Mouse (Mus musculus) embryonic fibroblast, embryonic 13.5 days (primary cell): Measurements from ENCODE around the gene 1700024P04Rik. TPM values are rescaled to one million over a fixed set of nuclear protein-coding genes. Genes with fewer than 3 reads are reported as not detected.

Source experiments
- H3K27ac ChIP-seq: 2 replicates; pipeline ENCODE4 v1.5.1; 2012; ENCODE audit warnings: low read length, control low read depth, inconsistent platforms; ENCODE audit not compliant: insufficient read depth
- H3K4me1 ChIP-seq: 2 replicates; pipeline ENCODE4 v1.6.1; 2011; ENCODE audit warnings: low read length; ENCODE audit not compliant: control insufficient read depth, insufficient read depth
- H3K4me3 ChIP-seq: 2 replicates; pipeline ENCODE4 v1.5.1; 2011; ENCODE audit warnings: mild to moderate bottlenecking, control low read depth, low read length; ENCODE audit not compliant: insufficient read depth
- CTCF ChIP-seq: IDR thresholded peaks from 2 replicates; pipeline ENCODE4 v1.5.1; 2011; ENCODE audit warnings: mild to moderate bottlenecking, control low read depth, low read length, moderate library complexity, borderline replicate concordance; ENCODE audit not compliant: insufficient read depth
- POLR2A ChIP-seq: IDR thresholded peaks from 2 replicates; pipeline ENCODE4 v1.6.1; 2011; ENCODE audit warnings: low read depth, mild to moderate bottlenecking, control low read depth, low read length, moderate library complexity
- polyA plus RNA-seq: library from polyadenylated mRNA; stranded (reverse); fragments of >200 nt; gene quantifications from 2 replicates; pipeline ENCODE4 v1.2.4, GENCODE M21; 2011; ENCODE audit warnings: low read depth; ENCODE audit not compliant: missing spikeins, insufficient read length

1700024P04Rik gene
- not detected in 2 replicates for polyA plus RNA-seq

GRCm38 (mm10) chr13:98984465-98984864 lies at the start of gene 1700024P04Rik:
1700024P04Rik (minus strand) TSS chr13:98984565.
- Histone ChIP-seq H3K4me3 (no peak within 1 kb of the TSS), H3K27ac (no peak within 1 kb of the TSS), H3K4me1 (no peaks in the 10 kb centered on the region)
- no peak for TF ChIP-seq POLR2A
- no peak for TF ChIP-seq CTCF

GRCm38 (mm10) chr13:99031223-99032216 lies 47.2 kb upstream of the 1700024P04Rik start:
- H3K4me3 ChIP-seq: no peak overlapping the region
- H3K4me1 ChIP-seq: no peaks in the 10 kb centered on the region; the same call in 1 of the 2 replicates
- H3K27ac ChIP-seq: no peak overlapping the region
- TF ChIP-seq POLR2A: no peak
- no peak for TF ChIP-seq CTCF

- no peak overlapping the region for H3K4me3 ChIP-seq
- no peak overlapping the region for H3K27ac ChIP-seq
- no peaks in the 10 kb centered on the region; the same call in 1 of the 2 replicates for H3K4me1 ChIP-seq
- no peak for TF ChIP-seq CTCF
- TF ChIP-seq POLR2A: no peak
Measured at GRCm38 (mm10) chr13:99030579-99031200, 46.3 kb upstream of the 1700024P04Rik start.

DNA sequence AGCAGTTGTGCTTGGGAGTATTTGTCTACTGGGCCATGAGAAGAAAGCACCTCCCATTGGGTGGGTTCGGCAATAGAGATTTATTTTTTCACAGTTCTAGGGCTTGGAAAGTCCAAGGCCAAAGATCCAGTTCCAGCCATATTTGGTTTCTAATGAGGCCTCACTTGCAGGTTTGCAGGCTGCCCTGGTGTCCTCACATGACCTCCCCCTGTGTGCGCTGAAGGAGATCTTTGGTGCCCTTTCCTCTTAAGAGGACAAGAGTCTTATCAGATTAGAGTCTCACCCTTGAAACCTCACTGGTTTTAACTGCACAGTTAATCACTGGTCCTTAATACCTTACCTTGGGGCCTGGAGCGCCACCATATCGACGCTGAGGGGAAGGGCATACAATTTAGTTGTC lies 40.9 kb upstream of the 1700024P04Rik start:
- TF ChIP-seq POLR2A: no peak
- TF ChIP-seq CTCF: no peak
- Histone ChIP-seq H3K4me3 (no peak overlapping the region), H3K4me1 (no peaks in the 10 kb centered on the region), H3K27ac (no peak overlapping the region)

DNA sequence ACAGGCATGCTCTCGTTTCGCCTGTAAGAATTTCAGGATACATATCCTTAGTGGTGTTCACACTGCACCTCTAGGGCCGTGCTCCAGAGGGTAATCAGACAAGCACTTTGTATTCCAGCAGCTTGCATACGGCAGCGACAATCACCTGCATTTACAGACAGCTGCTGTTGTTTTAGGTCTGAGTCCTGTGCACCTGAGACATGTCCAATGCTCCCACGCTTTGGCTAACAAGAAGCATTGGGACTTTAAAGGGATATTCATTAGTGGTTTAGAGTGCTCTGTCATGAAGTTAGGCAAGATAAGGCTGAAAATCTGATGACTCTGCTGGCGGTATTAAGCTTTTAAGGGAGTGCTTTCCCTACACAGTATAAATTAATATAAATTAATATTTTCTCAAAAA lies 37.7 kb upstream of the 1700024P04Rik start:
- H3K27ac ChIP-seq: no peak overlapping the region
- H3K4me3 ChIP-seq: no peak overlapping the region
- TF ChIP-seq POLR2A (no peak), CTCF (no peak)
- no peaks in the 10 kb centered on the region for H3K4me1 ChIP-seq

- Histone ChIP-seq H3K4me3 (no peak overlapping the region), H3K4me1 (no peaks in the 10 kb centered on the region), H3K27ac (no peak overlapping the region)
- no peak for TF ChIP-seq CTCF
- TF ChIP-seq POLR2A: no peak
Measured at GRCm38 (mm10) chr13:99021181-99021580, 36.8 kb upstream of the 1700024P04Rik start.

GRCm38 (mm10) chr13:99019831-99020669 lies 35.7 kb upstream of the 1700024P04Rik start:
- no peak overlapping the region for H3K4me3 ChIP-seq
- no peaks in the 10 kb centered on the region for H3K4me1 ChIP-seq
- no peak for TF ChIP-seq CTCF
- no peak for TF ChIP-seq POLR2A
- H3K27ac ChIP-seq: no peak overlapping the region

GRCm38 (mm10) chr13:99018526-99019201 lies 34.3 kb upstream of the 1700024P04Rik start:
- H3K27ac ChIP-seq: no peak overlapping the region
- no peaks in the 10 kb centered on the region for H3K4me1 ChIP-seq
- no peak overlapping the region for H3K4me3 ChIP-seq
- TF ChIP-seq CTCF: no peak
- TF ChIP-seq POLR2A: no peak

DNA sequence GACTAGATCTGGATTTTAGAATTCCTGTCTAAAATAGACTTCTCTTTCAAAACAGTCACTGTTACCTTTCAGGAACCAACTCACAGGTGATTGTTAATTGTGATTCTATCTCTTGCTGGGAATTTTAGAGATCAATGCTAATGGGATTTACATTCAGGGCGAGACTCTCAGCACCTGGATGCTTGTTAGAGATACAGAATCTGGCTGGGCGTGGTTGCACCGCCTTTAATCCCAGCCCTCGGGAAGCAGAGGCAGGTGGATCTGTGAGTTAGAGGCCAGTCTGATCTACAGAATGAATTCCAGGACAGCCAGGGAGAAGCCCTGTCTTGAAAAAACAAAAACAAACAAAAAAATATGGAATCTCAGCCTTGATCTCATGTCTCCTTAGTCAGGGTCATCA lies 32.3 kb upstream of the 1700024P04Rik start:
- TF ChIP-seq POLR2A (no peak), CTCF (no peak)
- no peak overlapping the region for H3K4me3 ChIP-seq
- no peak overlapping the region for H3K27ac ChIP-seq
- no peaks in the 10 kb centered on the region for H3K4me1 ChIP-seq
